Mouse (Mus musculus) right cerebral cortex, adult 18-20 months (tissue): ENCODE measurements around the gene Olfr1383.
"Not testable (repeated sequence)": the region's sequence is repeated elsewhere in the genome, so short reads cannot be mapped to it uniquely, and the experiment has no call there.

ENCODE experiments used
- DNase-seq: peaks from one replicate; pipeline ENCODE4 v3.0.0; 2022; ENCODE audit warnings: mixed read lengths

Olfr1383 gene

DNA sequence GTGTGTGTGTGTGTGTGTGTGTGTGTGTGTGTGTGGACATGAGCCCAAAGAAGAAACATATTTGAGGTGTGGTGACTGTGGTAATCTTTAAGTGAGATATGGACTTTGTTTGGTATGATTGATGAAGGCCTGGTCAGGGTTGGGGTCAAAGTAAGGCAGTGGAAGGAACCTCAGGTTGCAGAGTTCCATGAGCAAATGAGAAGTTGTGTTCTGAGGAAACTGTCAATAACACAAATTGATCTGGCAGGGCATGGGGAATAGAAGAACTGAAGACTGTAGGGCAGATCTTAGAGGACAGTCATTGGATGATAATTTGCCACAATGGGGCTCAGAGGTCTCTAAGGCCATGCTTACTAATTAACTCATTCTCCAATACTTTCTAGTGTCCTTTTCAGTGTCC is at the start of gene Olfr1383:
Gene Olfr1383 (plus strand): TSS at position 301 of the 400 bp plus-strand sequence.
- DNase-seq = no peak

- DNase-seq = no peak
Observed at GRCm38 (mm10) chr11:49485973-49486372, 33.5 kb upstream of the Olfr1383 start.

GRCm38 (mm10) chr11:49488770-49489169 is 30.7 kb upstream of the Olfr1383 start, which contains the start of gene Olfr1385:
TSS of gene Olfr1385 (plus strand) at chr11:49489070.
- not testable (repeated sequence) for DNase-seq

DNA sequence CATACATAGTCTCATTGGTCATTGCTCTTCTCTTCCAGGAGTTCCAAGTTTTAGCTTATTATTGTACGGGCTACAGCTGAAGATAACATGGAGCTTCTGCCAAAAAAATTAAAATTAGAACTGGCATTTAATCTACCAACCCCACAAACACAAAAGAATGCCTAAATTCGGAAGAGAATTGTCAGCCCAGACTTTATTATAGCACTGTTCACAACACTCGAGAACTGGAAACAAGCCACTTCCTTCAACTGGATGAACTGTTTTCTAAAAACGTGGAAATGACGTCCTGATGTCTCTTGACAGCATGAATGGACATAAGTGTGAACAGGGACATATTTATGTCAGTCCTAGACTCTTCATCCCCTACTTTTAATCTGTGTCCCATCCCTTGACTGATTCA is 1.4 kb upstream of the Olfr1383 start:
- peak; percentile 3 for DNase-seq

DNA sequence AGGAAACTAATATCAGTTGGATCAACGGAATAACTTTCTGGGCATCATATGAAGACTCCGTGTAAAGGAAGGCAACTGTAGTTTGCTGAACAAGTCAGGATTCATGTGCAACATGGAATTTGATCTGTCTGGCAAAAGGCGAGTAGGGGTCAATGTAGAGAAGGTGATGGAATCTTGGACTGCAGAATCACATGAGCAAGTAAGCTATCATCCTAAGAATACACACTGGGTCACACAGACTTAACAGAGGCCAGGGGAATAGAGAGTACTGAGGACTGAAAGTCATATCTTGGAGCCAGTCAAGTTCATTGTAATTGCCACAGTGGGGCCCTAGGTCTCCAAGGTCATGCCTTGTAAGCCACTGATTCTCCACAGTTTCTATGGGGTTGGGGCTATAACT is 8.5 kb downstream of the Olfr1383 start, which contains the start of gene Olfr1382:
Gene Olfr1382 (plus strand): TSS at position 301 of the 400 bp plus-strand sequence.
- no peak for DNase-seq

DNA sequence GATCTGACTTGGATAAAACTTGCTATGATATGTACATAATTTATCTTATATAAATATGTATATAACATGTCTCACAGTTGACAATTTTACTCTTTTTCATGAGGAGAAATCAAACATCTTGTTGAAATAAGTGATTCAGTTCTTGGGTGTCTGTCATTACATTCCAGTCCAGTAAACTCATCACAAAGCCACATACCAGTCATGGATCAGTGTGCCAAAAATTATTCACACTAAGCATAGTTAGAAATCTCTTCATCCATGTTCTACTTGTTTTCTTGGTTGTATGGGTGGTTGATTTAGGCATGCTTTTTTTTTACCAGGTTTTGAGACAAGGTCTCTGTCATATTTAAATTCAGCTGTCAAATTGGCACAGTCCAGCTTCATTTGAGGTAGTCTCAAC is 13.3 kb downstream of the Olfr1383 start:
- DNase-seq = no peak

- peak; percentile 39 for DNase-seq
Observed at GRCm38 (mm10) chr11:49536631-49537030, 17.2 kb downstream of the Olfr1383 start.

DNA sequence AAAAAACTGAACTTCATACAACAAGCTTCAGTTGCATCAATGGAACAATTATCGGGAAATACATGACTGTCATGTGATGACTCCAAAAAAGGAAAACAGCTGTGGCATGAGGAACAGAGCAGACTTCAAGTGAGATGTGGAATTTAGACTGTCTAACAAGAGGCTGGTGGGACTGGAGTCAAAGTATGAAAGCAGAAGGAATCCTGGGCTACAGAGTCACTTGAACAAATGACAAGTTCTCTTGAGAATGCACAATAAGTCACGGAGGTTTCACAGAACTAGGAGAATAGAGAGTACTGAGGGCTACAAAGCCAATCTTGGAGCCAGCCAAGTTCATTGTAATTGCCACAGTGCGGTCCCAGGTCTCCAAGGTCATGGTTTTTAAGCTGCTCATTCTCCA is 23.7 kb downstream of the Olfr1383 start, which contains the start of gene Olfr1381:
Gene Olfr1381 (plus strand): TSS at position 301 of the 400 bp plus-strand sequence.
- not testable (repeated sequence) for DNase-seq

- not testable (repeated sequence) for DNase-seq
Observed at GRCm38 (mm10) chr11:49554033-49554432, 34.6 kb downstream of the Olfr1383 start.

- not testable (repeated sequence) for DNase-seq
Observed at GRCm38 (mm10) chr11:49556578-49556977, 37.1 kb downstream of the Olfr1383 start, which contains the start of gene Olfr1380. TSS of gene Olfr1380 (plus strand) at chr11:49556878.

GRCm38 (mm10) chr11:49575054-49575453 is 55.6 kb downstream of the Olfr1383 start:
- not testable (repeated sequence) for DNase-seq
